Mouse (Mus musculus) macrophage (primary cell): ENCODE results near the gene Nrxn2. TPM values are rescaled to one million over a fixed set of nuclear protein-coding genes. Genes with fewer than 3 reads are reported as not detected.

Experiments
- H3K27ac ChIP-seq: fragments of 350-480 bp; formaldehyde crosslinking; 2 replicates; pipeline ENCODE4 v1.9.0; 2021
- H3K36me3 ChIP-seq: fragments of 350-480 bp; formaldehyde crosslinking; 2 replicates; pipeline ENCODE4 v1.9.0; 2021; ENCODE audit errors: inconsistent target
- H3K4me3 ChIP-seq: fragments of 350-480 bp; formaldehyde crosslinking; 2 replicates; pipeline ENCODE4 v1.9.0; 2021; ENCODE audit errors: inconsistent target
- H3K79me2 ChIP-seq: fragments of 350-480 bp; formaldehyde crosslinking; 2 replicates; pipeline ENCODE4 v1.9.0; 2021; ENCODE audit errors: inconsistent target
- WGBS: methylation state at CpG from one replicate; pipeline ENCODE4 v1.1.7; 2026; ENCODE audit warnings: inconsistent platforms; ENCODE audit not compliant: missing documents; 5-methylcytosine and 5-hydroxymethylcytosine counted together
- polyA plus RNA-seq: library from polyadenylated mRNA; stranded (reverse); fragments of 250-400 nt; gene quantifications from 3 replicates; pipeline ENCODE4 v1.2.4, GENCODE M21; 2018; ENCODE audit warnings: inconsistent platforms

Nrxn2 gene
- polyA plus RNA-seq, 1 experiment from 2014 or later: not detected

- 81% methylated on average over 10 of the region's 10 CpGs for WGBS
- Histone ChIP-seq H3K36me3 (no peaks in the 10 kb centered on the region), H3K4me3 (no peak overlapping the region)
Measured at GRCm38 (mm10) chr19:6443016-6443415, 24.5 kb downstream of the Nrxn2 start.

GRCm38 (mm10) chr19:6445761-6446423, 27.4 kb downstream of the Nrxn2 start:
- Histone ChIP-seq H3K4me3 (no peak overlapping the region), H3K36me3 (no peaks in the 10 kb centered on the region), H3K79me2 (no peaks in the 10 kb centered on the region), H3K27ac (no peak overlapping the region)
- 96% methylated on average over 10 of the region's 10 CpGs for whole genome bisulfite sequencing

More at GRCm38 (mm10) chr19:6443016-6443415, 24.5 kb downstream of the Nrxn2 start:
- Histone ChIP-seq H3K27ac (no peak overlapping the region), H3K79me2 (no peaks in the 10 kb centered on the region)

GRCm38 (mm10) chr19:6446736-6447437, 28.4 kb downstream of the Nrxn2 start:
- H3K4me3 ChIP-seq: no peak overlapping the region
- no peaks in the 10 kb centered on the region for H3K79me2 ChIP-seq
- no peaks in the 10 kb centered on the region for H3K36me3 ChIP-seq
- 95% methylated on average over 7 of the region's 7 CpGs for whole genome bisulfite sequencing
- no peak overlapping the region for H3K27ac ChIP-seq

GRCm38 (mm10) chr19:6448752-6449151, 30.2 kb downstream of the Nrxn2 start:
- WGBS: 80% methylated on average over 5 of the region's 5 CpGs
- Histone ChIP-seq H3K36me3 (no peaks in the 10 kb centered on the region), H3K4me3 (no peak overlapping the region), H3K79me2 (no peaks in the 10 kb centered on the region), H3K27ac (no peak overlapping the region)

GRCm38 (mm10) chr19:6449841-6450240, 31.3 kb downstream of the Nrxn2 start:
- H3K27ac ChIP-seq: no peak overlapping the region
- WGBS: 90% methylated on average over 7 of the region's 7 CpGs
- no peaks in the 10 kb centered on the region for H3K79me2 ChIP-seq
- no peak overlapping the region for H3K4me3 ChIP-seq
- no peaks in the 10 kb centered on the region for H3K36me3 ChIP-seq

GRCm38 (mm10) chr19:6452030-6452494, 33.5 kb downstream of the Nrxn2 start:
- Histone ChIP-seq H3K36me3 (no peaks in the 10 kb centered on the region), H3K79me2 (no peaks in the 10 kb centered on the region), H3K27ac (no peak overlapping the region), H3K4me3 (no peak overlapping the region)
- WGBS: 40% methylated on average over 6 of the region's 6 CpGs

GRCm38 (mm10) chr19:6452672-6453310, 34.3 kb downstream of the Nrxn2 start:
- no peak overlapping the region for H3K4me3 ChIP-seq
- H3K36me3 ChIP-seq: no peaks in the 10 kb centered on the region
- H3K79me2 ChIP-seq: no peaks in the 10 kb centered on the region
- 91% methylated on average over 9 of the region's 9 CpGs for WGBS
- H3K27ac ChIP-seq: no peak overlapping the region

- 95% methylated on average over 8 of the region's 8 CpGs for WGBS
- Histone ChIP-seq H3K4me3 (no peak overlapping the region), H3K36me3 (no peaks in the 10 kb centered on the region), H3K27ac (no peak overlapping the region), H3K79me2 (no peaks in the 10 kb centered on the region)
Measured at GRCm38 (mm10) chr19:6453349-6453748, 34.8 kb downstream of the Nrxn2 start.

- Histone ChIP-seq H3K27ac (no peak overlapping the region), H3K36me3 (no peaks in the 10 kb centered on the region), H3K4me3 (no peak overlapping the region), H3K79me2 (no peaks in the 10 kb centered on the region)
- 71% methylated on average over 10 of the region's 10 CpGs for WGBS
Measured at GRCm38 (mm10) chr19:6454041-6454720, 35.6 kb downstream of the Nrxn2 start.

- H3K36me3 ChIP-seq: no peaks in the 10 kb centered on the region
- H3K27ac ChIP-seq: no peak overlapping the region
- no peaks in the 10 kb centered on the region for H3K79me2 ChIP-seq
- WGBS: 14% methylated on average over 6 of the region's 6 CpGs
- no peak overlapping the region for H3K4me3 ChIP-seq
Measured at GRCm38 (mm10) chr19:6459504-6459903, 41.0 kb downstream of the Nrxn2 start.

GRCm38 (mm10) chr19:6462841-6463240, 44.3 kb downstream of the Nrxn2 start:
- H3K79me2 ChIP-seq: no peaks in the 10 kb centered on the region
- H3K27ac ChIP-seq: no peak overlapping the region
- WGBS: 88% methylated on average over 6 of the region's 6 CpGs
- H3K36me3 ChIP-seq: no peaks in the 10 kb centered on the region
- H3K4me3 ChIP-seq: no peak overlapping the region

- no peak overlapping the region for H3K4me3 ChIP-seq
- H3K27ac ChIP-seq: no peak overlapping the region
- WGBS: 80% methylated on average over 10 of the region's 10 CpGs
- H3K36me3 ChIP-seq: no peaks in the 10 kb centered on the region
- no peaks in the 10 kb centered on the region for H3K79me2 ChIP-seq
Measured at GRCm38 (mm10) chr19:6464306-6465071, 46.0 kb downstream of the Nrxn2 start.

GRCm38 (mm10) chr19:6465090-6465489, 46.6 kb downstream of the Nrxn2 start:
- Histone ChIP-seq H3K79me2 (no peaks in the 10 kb centered on the region), H3K36me3 (no peaks in the 10 kb centered on the region), H3K4me3 (no peak overlapping the region), H3K27ac (no peak overlapping the region)
- WGBS: 98% methylated on average over 5 of the region's 5 CpGs

GRCm38 (mm10) chr19:6466945-6467344, 48.4 kb downstream of the Nrxn2 start:
- no peaks in the 10 kb centered on the region for H3K79me2 ChIP-seq

More at GRCm38 (mm10) chr19:6466945-6467344, 48.4 kb downstream of the Nrxn2 start:
- no peaks in the 10 kb centered on the region for H3K36me3 ChIP-seq
- H3K27ac ChIP-seq: no peak overlapping the region
- no peak overlapping the region for H3K4me3 ChIP-seq
- WGBS: 93% methylated on average over 3 of the region's 3 CpGs
